In the genomic region with DNA sequence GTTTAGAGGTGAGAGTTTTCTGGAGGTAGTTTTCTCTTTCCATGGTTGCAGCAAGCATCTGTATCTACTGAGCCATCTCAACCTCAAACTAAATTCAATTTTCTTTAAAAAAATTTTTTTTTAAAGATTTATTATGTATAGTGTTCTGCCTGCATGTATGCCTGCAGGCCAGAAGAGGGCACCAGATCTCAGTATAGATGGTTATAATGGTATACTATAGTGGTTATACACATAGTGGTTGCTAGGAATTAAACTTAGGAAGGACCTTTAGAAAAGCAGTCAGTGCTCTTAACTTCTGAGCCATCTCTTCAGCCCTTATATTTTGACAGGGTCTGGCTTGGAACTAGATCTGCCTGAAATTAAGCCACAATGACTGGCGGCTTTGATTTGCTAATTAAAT, we compare ENCODE assay signal across 12 mouse cellular contexts. TPM values are rescaled to one million over a fixed set of nuclear protein-coding genes. Genes with fewer than 3 reads are reported as not detected.
DNase-seq lines count a peak whose midpoint lies in the region; ATAC-seq and TF ChIP-seq lines count a peak whose summit lies in the region.
"Had no signal": no experiment of that assay in that cellular context is flagged by ENCODE, and none has a peak within 500 bp of the region (broad histone marks: within the 10 kb centered on the region; RNA-seq: fewer than 3 reads in every experiment).

No protein-coding gene starts in this region.

- H3K27me3 ChIP-seq in heart, embryonic 13.5 days (replicated peaks) = no peaks in the 10 kb centered on the region
- H3K27me3 ChIP-seq in lung, postnatal 0 days (replicated peaks; ENCODE audit: insufficient read depth, low read length) = no peaks in the 10 kb centered on the region
- no peaks in the 10 kb centered on the region for H3K27me3 ChIP-seq in CH12.LX (replicated peaks)
- H3K27me3 ChIP-seq: embryonic facial prominence, embryonic 13.5 days; kidney, embryonic 15.5 days had no signal

- intact Hi-C loops in heart, postnatal 25 days (cut with DNase I) = no loop called here

- H3K9me3 ChIP-seq in heart, embryonic 13.5 days = no peaks in the 10 kb centered on the region
- H3K9me3 ChIP-seq in lung, postnatal 0 days (ENCODE audit: low read length) = no peaks in the 10 kb centered on the region
- no peaks in the 10 kb centered on the region for H3K9me3 ChIP-seq in CH12.LX (replicated peaks; ENCODE audit: low read length)
- H3K9me3 ChIP-seq: embryonic facial prominence, embryonic 13.5 days; kidney, embryonic 15.5 days had no signal

- DNase-seq in heart, postnatal 25 days (ENCODE audit: low spot score) = no peak
- peak; percentile 23 for DNase-seq in lung, postnatal 0 days (ENCODE audit: low spot score)
- DNase-seq in lung, adult 2 months = no peak
- DNase-seq in CH12.LX (ENCODE audit: extremely low read depth) = no peak
- DNase-seq in retina, postnatal 1 day = no peak
- no peak for DNase-seq in urinary bladder, adult 18-20 months (ENCODE audit: low spot score in 2 of 2)
- DNase-seq: adrenal gland, adult 2 months; cerebellum, adult 18-20 months had no signal

- in situ Hi-C loops in CH12.LX (cut with MboI; ENCODE audit: low pct_ligation_motif_present, low pct_unique_long_range_greater_than_20kb, low sequenced_read_pairs) = no loop called here

- no peak for TF ChIP-seq EP300 in lung, postnatal 0 days (IDR thresholded peaks at IDR 0.05)
- TF ChIP-seq EP300 in CH12.LX (IDR thresholded peaks at IDR 0.05; ENCODE audit: low read length) = no peak

- dilution Hi-C loops in CH12.LX (cut with MboI; ENCODE audit: extremely low pct_ligation_motif_present, extremely low pct_unique_long_range_greater_than_20kb, low sequenced_read_pairs) = no loop called here

- H3K27ac ChIP-seq in heart, embryonic 13.5 days (replicated peaks) = peak overlapping the region; percentile 50; the same call in 1 of the 2 replicates
- H3K27ac ChIP-seq in lung, postnatal 0 days (ENCODE audit: low read length) = no peak overlapping the region
- no peak overlapping the region for H3K27ac ChIP-seq in CH12.LX (ENCODE audit: insufficient read depth, low read depth)
- H3K27ac ChIP-seq: embryonic facial prominence, embryonic 13.5 days; kidney, embryonic 15.5 days had no signal

- peak; percentile 18; the same call in 1 of the 2 replicates for TF ChIP-seq RAD21 in CH12.LX (IDR thresholded peaks at IDR 0.05; ENCODE audit: low read depth, low read length)

- TF ChIP-seq CTCF in lung, postnatal 0 days (IDR thresholded peaks at IDR 0.05) = peak; percentile 60
- no peak for TF ChIP-seq CTCF in lung, adult 2 months (IDR thresholded peaks at IDR 0.05; ENCODE audit: insufficient read depth, low read length)
- peak in 1 of 2 experiments; percentile 54; a peak in 2 of 4 replicates for TF ChIP-seq CTCF in CH12.LX (conservative IDR thresholded peaks at IDR 0.05 in 1 of 2, IDR thresholded peaks at IDR 0.05 in 1 of 2; ENCODE audit: low read depth in 2 of 2, low read length in 2 of 2)

- no peak overlapping the region for H3K4me3 ChIP-seq in heart, embryonic 13.5 days
- H3K4me3 ChIP-seq in lung, postnatal 0 days (ENCODE audit: low read depth, low read length) = no peak overlapping the region
- no peak overlapping the region for H3K4me3 ChIP-seq in lung, adult 2 months (replicated peaks; ENCODE audit: extremely low read depth, low read depth, low read length)
- H3K4me3 ChIP-seq in CH12.LX (replicated peaks in 1 of 3; ENCODE audit: low read depth in 2 of 3, low read length in 2 of 3, poor library complexity in 1 of 3) = no peak overlapping the region
- H3K4me3 ChIP-seq: embryonic facial prominence, embryonic 13.5 days; kidney, embryonic 15.5 days had no signal

- peaks cover 50% of the 10 kb centered on the region for H3K79me2 ChIP-seq in CH12.LX (replicated peaks; ENCODE audit: control insufficient read depth, extremely low read depth, insufficient read depth, poor library complexity, severe bottlenecking)

- no peak for TF ChIP-seq POLR2A in lung, adult 2 months (IDR thresholded peaks at IDR 0.05; ENCODE audit: borderline replicate concordance, extremely low read depth, low read depth, low read length)
- no peak for TF ChIP-seq POLR2A in CH12.LX (IDR thresholded peaks at IDR 0.05; ENCODE audit: low read depth, low read length)

- no peak for ATAC-seq in heart, embryonic 13.5 days (ENCODE audit: extremely low read depth, insufficient number of reproducible peaks, low FRiP score, low TSS enrichment)
- ATAC-seq in lung, postnatal 0 days = no peak
- ATAC-seq in megakaryocyte progenitor cell, adult 5-6 weeks (replicated peaks; ENCODE audit: poor library complexity) = peak; percentile 83

- H3K4me1 ChIP-seq in heart, embryonic 13.5 days = peaks cover 16% of the 10 kb centered on the region
- H3K4me1 ChIP-seq in lung, postnatal 0 days (ENCODE audit: insufficient read depth, low read depth, low read length) = peaks cover 2% of the 10 kb centered on the region; the same call in 1 of the 2 replicates
- peaks cover 7% of the 10 kb centered on the region for H3K4me1 ChIP-seq in lung, adult 2 months (ENCODE audit: control insufficient read depth, insufficient read depth, low read length)
- peaks cover 5 to 28% of the 10 kb centered on the region in 2 experiments; a peak in 3 of 4 replicates for H3K4me1 ChIP-seq in CH12.LX (ENCODE audit: control insufficient read depth in 1 of 2, insufficient read depth in 2 of 2)

- no peak overlapping the region for H3K9ac ChIP-seq in heart, embryonic 13.5 days
- no peak overlapping the region for H3K9ac ChIP-seq in lung, postnatal 0 days (replicated peaks; ENCODE audit: low read depth)
- no peak overlapping the region for H3K9ac ChIP-seq in CH12.LX (ENCODE audit: insufficient read depth, low read depth)
- H3K9ac ChIP-seq: embryonic facial prominence, embryonic 13.5 days; kidney, embryonic 15.5 days had no signal

- peaks cover 60% of the 10 kb centered on the region for H3K36me3 ChIP-seq in heart, embryonic 13.5 days
- H3K36me3 ChIP-seq in lung, postnatal 0 days (ENCODE audit: insufficient read depth, low read length) = no peaks in the 10 kb centered on the region
- peaks cover 17 to 44% of the 10 kb centered on the region in 2 experiments for H3K36me3 ChIP-seq in CH12.LX (replicated peaks in 1 of 2; ENCODE audit: control insufficient read depth in 1 of 2, insufficient read depth in 1 of 2, low read length in 1 of 2)

- 98% methylated on average over 1 of the region's 1 CpGs for WGBS in heart, embryonic 13.5 days
- 93% methylated on average over 1 of the region's 1 CpGs for WGBS in lung, postnatal 0 days
- WGBS in lung, adult 2 months = 95% methylated on average over 1 of the region's 1 CpGs

- H3K4me2 ChIP-seq in heart, embryonic 13.5 days = no peak overlapping the region
- H3K4me2 ChIP-seq in lung, postnatal 0 days (replicated peaks; ENCODE audit: low read depth, low read length) = no peak overlapping the region
- no peak overlapping the region for H3K4me2 ChIP-seq in CH12.LX (ENCODE audit: insufficient read depth, low read depth, poor library complexity, severe bottlenecking)
- H3K4me2 ChIP-seq: embryonic facial prominence, embryonic 13.5 days; kidney, embryonic 15.5 days had no signal

RNA-seq across cellular contexts. Expression of a gene that starts 6.4 kb away (rescaled TPM):
- polyA plus RNA-seq in heart, embryonic 13.5 days (2015; fragmentation: Nextera tagmentation; extraction: Ambion mirVana) = 19.0 and 20.5 TPM in 2 replicates
- 1 to 10 TPM; 2.6 to 4.5 TPM for total RNA-seq in heart, postnatal 25 days (2021)
- 7.9 and 8.2 TPM in 2 replicates for polyA plus RNA-seq in lung, postnatal 0 days (2015; fragmentation: Nextera tagmentation; extraction: Ambion mirVana)
- polyA plus RNA-seq in lung, adult 2 months (2012; rRNA removed) = 0.21 TPM in 1 of 2 replicates, not detected in the other
- total RNA-seq in CH12.LX (2012; rRNA removed) (21.3 and 23.6 TPM in 2 replicates), CH12.LX (2014; rRNA removed) (45.9 and 52.1 TPM in 2 replicates)
- polyA plus RNA-seq in CH12.LX (2012; ENCODE audit: insufficient read length, low read depth) = 16.0 and 19.1 TPM in 2 replicates
- 4.9 and 6.8 TPM in 2 replicates for total RNA-seq in megakaryocyte progenitor cell, adult 5-6 weeks (2015)
- total RNA-seq in megakaryocyte progenitor cell, adult 5-6 weeks (2017) = 31.7 and 39.3 TPM in 2 replicates

RNA-seq across cellular contexts. Expression of a gene that starts 6.6 kb away (rescaled TPM):
- 36.5 and 36.8 TPM in 2 replicates for polyA plus RNA-seq in heart, embryonic 13.5 days (2015; fragmentation: Nextera tagmentation; extraction: Ambion mirVana)
- total RNA-seq in heart, postnatal 25 days (2021) = 10 to 100 TPM; 19.6 to 20.0 TPM
- 45.7 and 50.0 TPM in 2 replicates for polyA plus RNA-seq in lung, postnatal 0 days (2015; fragmentation: Nextera tagmentation; extraction: Ambion mirVana)
- polyA plus RNA-seq in lung, adult 2 months (2012; rRNA removed) = 16.4 and 19.4 TPM in 2 replicates
- total RNA-seq in CH12.LX (2012; rRNA removed) (58.1 and 72.2 TPM in 2 replicates), CH12.LX (2014; rRNA removed) (104 and 106 TPM in 2 replicates)
- polyA plus RNA-seq in CH12.LX (2012; ENCODE audit: insufficient read length, low read depth) = 48.7 and 54.2 TPM in 2 replicates
- 145 TPM in 2 replicates for total RNA-seq in megakaryocyte progenitor cell, adult 5-6 weeks (2015)
- 149 and 155 TPM in 2 replicates for total RNA-seq in megakaryocyte progenitor cell, adult 5-6 weeks (2017)

RNA-seq across cellular contexts. Expression of a gene that starts 6.6 kb away (rescaled TPM):
- 471 and 531 TPM in 2 replicates for polyA plus RNA-seq in heart, embryonic 13.5 days (2015; fragmentation: Nextera tagmentation; extraction: Ambion mirVana)
- total RNA-seq in heart, postnatal 25 days (2021) = 100 to 1,000 TPM; 224 to 242 TPM
- 481 and 510 TPM in 2 replicates for polyA plus RNA-seq in lung, postnatal 0 days (2015; fragmentation: Nextera tagmentation; extraction: Ambion mirVana)
- 93.5 and 107 TPM in 2 replicates for polyA plus RNA-seq in lung, adult 2 months (2012; rRNA removed)
- total RNA-seq in CH12.LX (2012; rRNA removed) = 1,571 and 1,698 TPM in 2 replicates
- 1,160 and 1,263 TPM in 2 replicates for total RNA-seq in CH12.LX (2014; rRNA removed)
- polyA plus RNA-seq in CH12.LX (2012; ENCODE audit: insufficient read length, low read depth) = 748 and 828 TPM in 2 replicates
- total RNA-seq in megakaryocyte progenitor cell, adult 5-6 weeks (2015) = 1,035 and 1,112 TPM in 2 replicates
- total RNA-seq in megakaryocyte progenitor cell, adult 5-6 weeks (2017) = 1,330 and 1,393 TPM in 2 replicates

RNA-seq across cellular contexts. Expression of a gene that starts 7.7 kb away (rescaled TPM):
- 6.4 and 6.8 TPM in 2 replicates for polyA plus RNA-seq in heart, embryonic 13.5 days (2015; fragmentation: Nextera tagmentation; extraction: Ambion mirVana)
- total RNA-seq in heart, postnatal 25 days (2021) = under 1 TPM; 0.34 to 0.56 TPM
- polyA plus RNA-seq in lung, postnatal 0 days (2015; fragmentation: Nextera tagmentation; extraction: Ambion mirVana) = 5.8 and 6.3 TPM in 2 replicates
- 4.0 and 5.0 TPM in 2 replicates for polyA plus RNA-seq in lung, adult 2 months (2012; rRNA removed)
- total RNA-seq in CH12.LX (2012; rRNA removed) (8.4 and 9.7 TPM in 2 replicates), CH12.LX (2014; rRNA removed) (26.6 and 28.6 TPM in 2 replicates)
- polyA plus RNA-seq in CH12.LX (2012; ENCODE audit: insufficient read length, low read depth) = 3.7 and 6.9 TPM in 2 replicates
- 6.0 and 6.3 TPM in 2 replicates for total RNA-seq in megakaryocyte progenitor cell, adult 5-6 weeks (2015)
- total RNA-seq in megakaryocyte progenitor cell, adult 5-6 weeks (2017) = 5.3 and 7.5 TPM in 2 replicates

RNA-seq across cellular contexts. Expression of a gene that starts 13.5 kb away (rescaled TPM):
- 14.2 and 20.8 TPM in 2 replicates for polyA plus RNA-seq in heart, embryonic 13.5 days (2015; fragmentation: Nextera tagmentation; extraction: Ambion mirVana)
- total RNA-seq in heart, postnatal 25 days (2021) = 1 to 10 TPM; 2.3 to 3.7 TPM
- 6.3 and 6.4 TPM in 2 replicates for polyA plus RNA-seq in lung, postnatal 0 days (2015; fragmentation: Nextera tagmentation; extraction: Ambion mirVana)
- polyA plus RNA-seq in lung, adult 2 months (2012; rRNA removed) = not detected in 2 replicates
- total RNA-seq in CH12.LX (2012; rRNA removed) (23.4 and 24.9 TPM in 2 replicates), CH12.LX (2014; rRNA removed) (54.9 and 63.9 TPM in 2 replicates)
- 28.3 and 34.4 TPM in 2 replicates for polyA plus RNA-seq in CH12.LX (2012; ENCODE audit: insufficient read length, low read depth)
- total RNA-seq in megakaryocyte progenitor cell, adult 5-6 weeks (2015) = 22.3 and 24.8 TPM in 2 replicates
- 22.0 and 22.4 TPM in 2 replicates for total RNA-seq in megakaryocyte progenitor cell, adult 5-6 weeks (2017)
- polyA plus RNA-seq: adrenal gland, adult 2 months had no signal
